Mouse (Mus musculus): ENCODE data around the gene Sh2d4b. TPM values are rescaled to one million over a fixed set of nuclear protein-coding genes. Genes with fewer than 3 reads are reported as not detected.

Gene Sh2d4b
- polyA plus RNA-seq, 1 experiment, result 7.0 TPM

DNA sequence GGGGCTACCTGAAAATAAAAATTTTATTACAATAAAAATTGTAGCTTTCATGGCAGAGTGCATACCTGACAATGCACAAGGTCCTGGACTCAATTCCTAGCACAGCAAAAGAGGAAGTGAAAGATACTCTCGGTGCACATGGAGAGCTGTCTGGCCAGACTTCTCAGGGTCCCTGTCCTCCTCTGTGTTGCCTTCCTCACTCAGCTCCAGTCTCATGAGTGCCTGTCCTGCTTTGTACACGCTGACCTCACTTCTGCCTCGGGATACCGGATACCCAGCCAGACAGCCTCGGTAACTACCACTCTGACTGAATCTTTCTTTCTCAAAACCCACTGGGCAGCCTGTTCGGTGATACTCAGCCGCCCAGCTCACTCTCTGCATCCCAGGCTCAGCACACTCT lies 40.3 kb upstream of the Sh2d4b start:
- peaks cover 39% of the 10 kb centered on the region for H3K4me1 ChIP-seq (replicated peaks; ENCODE audit: control insufficient read depth, insufficient read depth, low read length)
- no peak for TF ChIP-seq CTCF (IDR thresholded peaks at IDR 0.05; ENCODE audit: borderline replicate concordance, control insufficient read depth, extremely low read depth, insufficient read depth, low read length, poor library complexity)
- TF ChIP-seq POLR2A (IDR thresholded peaks at IDR 0.05; ENCODE audit: control insufficient read depth, extremely low read depth, insufficient read depth, low read length, poor library complexity), result no peak
- H3K27me3 ChIP-seq (ENCODE audit: control insufficient read depth, insufficient read depth, low read length), result no peaks in the 10 kb centered on the region
- 57% methylated on average over 7 of the region's 7 CpGs for WGBS
- no peak overlapping the region for H3K4me3 ChIP-seq (ENCODE audit: control insufficient read depth, insufficient read depth, low read length)
- no peak overlapping the region for H3K27ac ChIP-seq (ENCODE audit: control insufficient read depth, insufficient read depth, low read length)
- no peak for DNase-seq
- no peaks in the 10 kb centered on the region for H3K36me3 ChIP-seq (ENCODE audit: control insufficient read depth, insufficient read depth, low read length)

GRCm38 (mm10) chr14:40932225-40932624 lies 39.2 kb upstream of the Sh2d4b start:
- no peaks in the 10 kb centered on the region for H3K36me3 ChIP-seq (ENCODE audit: control insufficient read depth, insufficient read depth, low read length)
- H3K4me3 ChIP-seq (ENCODE audit: control insufficient read depth, insufficient read depth, low read length), result no peak overlapping the region
- no peak for DNase-seq
- peaks cover 39% of the 10 kb centered on the region for H3K4me1 ChIP-seq (replicated peaks; ENCODE audit: control insufficient read depth, insufficient read depth, low read length)
- no peaks in the 10 kb centered on the region for H3K27me3 ChIP-seq (ENCODE audit: control insufficient read depth, insufficient read depth, low read length)
- H3K27ac ChIP-seq (ENCODE audit: control insufficient read depth, insufficient read depth, low read length), result no peak overlapping the region
- TF ChIP-seq CTCF (IDR thresholded peaks at IDR 0.05; ENCODE audit: borderline replicate concordance, control insufficient read depth, extremely low read depth, insufficient read depth, low read length, poor library complexity), result no peak
- TF ChIP-seq POLR2A (IDR thresholded peaks at IDR 0.05; ENCODE audit: control insufficient read depth, extremely low read depth, insufficient read depth, low read length, poor library complexity), result no peak
- WGBS, result 97% methylated on average over 9 of the region's 9 CpGs

GRCm38 (mm10) chr14:40931115-40931829 lies 38.2 kb upstream of the Sh2d4b start:
- Histone ChIP-seq H3K36me3 (ENCODE audit: control insufficient read depth, insufficient read depth, low read length) (no peaks in the 10 kb centered on the region), H3K4me3 (ENCODE audit: control insufficient read depth, insufficient read depth, low read length) (no peak overlapping the region), H3K4me1 (replicated peaks; ENCODE audit: control insufficient read depth, insufficient read depth, low read length) (peaks cover 42% of the 10 kb centered on the region), H3K27me3 (ENCODE audit: control insufficient read depth, insufficient read depth, low read length) (no peaks in the 10 kb centered on the region), H3K27ac (ENCODE audit: control insufficient read depth, insufficient read depth, low read length) (no peak overlapping the region)
- DNase-seq, result no peak
- TF ChIP-seq POLR2A (IDR thresholded peaks at IDR 0.05; ENCODE audit: control insufficient read depth, extremely low read depth, insufficient read depth, low read length, poor library complexity) (no peak), CTCF (IDR thresholded peaks at IDR 0.05; ENCODE audit: borderline replicate concordance, control insufficient read depth, extremely low read depth, insufficient read depth, low read length, poor library complexity) (no peak)
- 67% methylated on average over 3 of the region's 3 CpGs for WGBS

GRCm38 (mm10) chr14:40929943-40930342 lies 36.9 kb upstream of the Sh2d4b start:
- no peak for DNase-seq
- peaks cover 34% of the 10 kb centered on the region for H3K4me1 ChIP-seq (replicated peaks; ENCODE audit: control insufficient read depth, insufficient read depth, low read length)
- H3K27me3 ChIP-seq (ENCODE audit: control insufficient read depth, insufficient read depth, low read length), result no peaks in the 10 kb centered on the region
- H3K4me3 ChIP-seq (ENCODE audit: control insufficient read depth, insufficient read depth, low read length), result no peak overlapping the region
- WGBS, result 44% methylated on average over 2 of the region's 2 CpGs
- no peak for TF ChIP-seq POLR2A (IDR thresholded peaks at IDR 0.05; ENCODE audit: control insufficient read depth, extremely low read depth, insufficient read depth, low read length, poor library complexity)
- TF ChIP-seq CTCF (IDR thresholded peaks at IDR 0.05; ENCODE audit: borderline replicate concordance, control insufficient read depth, extremely low read depth, insufficient read depth, low read length, poor library complexity), result no peak
- H3K36me3 ChIP-seq (ENCODE audit: control insufficient read depth, insufficient read depth, low read length), result no peaks in the 10 kb centered on the region
- H3K27ac ChIP-seq (ENCODE audit: control insufficient read depth, insufficient read depth, low read length), result no peak overlapping the region

DNA sequence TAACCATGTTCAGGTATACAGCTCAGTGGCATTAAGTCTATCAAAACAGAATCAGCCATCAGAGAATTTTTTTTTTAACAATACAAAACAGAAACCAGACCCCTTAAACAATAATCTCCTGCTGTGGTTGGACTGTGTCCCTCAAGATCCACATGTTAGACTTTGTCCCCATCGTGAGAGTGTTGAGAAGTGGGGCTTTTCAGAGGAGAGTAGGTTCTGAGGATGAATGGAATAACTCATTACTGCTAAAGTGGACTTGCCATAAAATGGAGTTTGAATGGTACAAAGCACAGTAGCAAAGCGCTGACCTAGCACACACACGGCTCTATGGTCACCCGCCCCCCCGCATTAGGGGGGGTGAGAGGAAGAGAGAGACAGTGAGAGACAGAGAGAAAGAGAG lies 35.8 kb upstream of the Sh2d4b start:
- H3K4me3 ChIP-seq (ENCODE audit: control insufficient read depth, insufficient read depth, low read length), result no peak overlapping the region
- no peak for DNase-seq
- no peaks in the 10 kb centered on the region for H3K27me3 ChIP-seq (ENCODE audit: control insufficient read depth, insufficient read depth, low read length)
- peaks cover 44% of the 10 kb centered on the region for H3K4me1 ChIP-seq (replicated peaks; ENCODE audit: control insufficient read depth, insufficient read depth, low read length)
- WGBS, result 65% methylated on average over 5 of the region's 5 CpGs
- no peak for TF ChIP-seq CTCF (IDR thresholded peaks at IDR 0.05; ENCODE audit: borderline replicate concordance, control insufficient read depth, extremely low read depth, insufficient read depth, low read length, poor library complexity)
- no peak for TF ChIP-seq POLR2A (IDR thresholded peaks at IDR 0.05; ENCODE audit: control insufficient read depth, extremely low read depth, insufficient read depth, low read length, poor library complexity)
- H3K27ac ChIP-seq (ENCODE audit: control insufficient read depth, insufficient read depth, low read length), result no peak overlapping the region
- no peaks in the 10 kb centered on the region for H3K36me3 ChIP-seq (ENCODE audit: control insufficient read depth, insufficient read depth, low read length)

GRCm38 (mm10) chr14:40927041-40927440 lies 34.0 kb upstream of the Sh2d4b start:
- H3K27me3 ChIP-seq (ENCODE audit: control insufficient read depth, insufficient read depth, low read length), result no peaks in the 10 kb centered on the region
- no peaks in the 10 kb centered on the region for H3K36me3 ChIP-seq (ENCODE audit: control insufficient read depth, insufficient read depth, low read length)
- WGBS, result 66% methylated on average over 2 of the region's 2 CpGs
- no peak overlapping the region for H3K4me3 ChIP-seq (ENCODE audit: control insufficient read depth, insufficient read depth, low read length)
- peaks cover 38% of the 10 kb centered on the region for H3K4me1 ChIP-seq (replicated peaks; ENCODE audit: control insufficient read depth, insufficient read depth, low read length)
- TF ChIP-seq POLR2A (IDR thresholded peaks at IDR 0.05; ENCODE audit: control insufficient read depth, extremely low read depth, insufficient read depth, low read length, poor library complexity) (no peak), CTCF (IDR thresholded peaks at IDR 0.05; ENCODE audit: borderline replicate concordance, control insufficient read depth, extremely low read depth, insufficient read depth, low read length, poor library complexity) (no peak)
- H3K27ac ChIP-seq (ENCODE audit: control insufficient read depth, insufficient read depth, low read length), result peak overlapping the region; percentile 57; the same call in 1 of the 2 replicates
- peak; percentile 25 for DNase-seq
